Mouse (Mus musculus) heart, adult 11 months (tissue): Measurements from ENCODE around the gene Nkapd1.
"Not testable (repeated sequence)": the region's sequence is repeated elsewhere in the genome, so short reads cannot be mapped to it uniquely, and the experiment has no call there.

Source experiments
- DNase-seq: peaks from one replicate; pipeline ENCODE4 v3.0.0; 2022

Gene Nkapd1

GRCm38 (mm10) chr9:50616766-50617603, at the start of gene Nkapd1, which contains the start of gene Pih1d2:
Gene Nkapd1, minus strand, starts transcription at chr9:50617464.
Gene Pih1d2, plus strand, starts transcription at chr9:50617321.
- DNase-seq, result peak; percentile 99

DNA sequence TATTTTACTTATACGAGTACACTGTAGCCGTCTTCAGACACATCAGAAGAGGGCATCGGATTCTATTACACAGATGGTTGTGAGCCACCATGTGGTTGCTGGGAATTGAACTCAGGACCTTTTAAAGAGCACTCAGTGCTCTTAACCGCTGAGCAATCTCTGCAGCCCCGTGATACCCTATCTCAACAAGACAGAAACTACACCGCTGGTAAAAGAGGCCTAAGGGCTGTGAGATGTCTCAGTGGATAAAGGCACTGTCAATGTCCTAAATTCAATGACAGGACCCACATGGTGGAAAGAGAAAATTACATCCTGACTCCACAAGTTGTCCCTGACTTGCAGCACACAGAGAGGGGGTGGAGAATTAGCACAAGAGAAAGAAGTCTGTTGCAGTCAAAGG, 49.2 kb upstream of the Nkapd1 start:
- peak; percentile 69 for DNase-seq

DNA sequence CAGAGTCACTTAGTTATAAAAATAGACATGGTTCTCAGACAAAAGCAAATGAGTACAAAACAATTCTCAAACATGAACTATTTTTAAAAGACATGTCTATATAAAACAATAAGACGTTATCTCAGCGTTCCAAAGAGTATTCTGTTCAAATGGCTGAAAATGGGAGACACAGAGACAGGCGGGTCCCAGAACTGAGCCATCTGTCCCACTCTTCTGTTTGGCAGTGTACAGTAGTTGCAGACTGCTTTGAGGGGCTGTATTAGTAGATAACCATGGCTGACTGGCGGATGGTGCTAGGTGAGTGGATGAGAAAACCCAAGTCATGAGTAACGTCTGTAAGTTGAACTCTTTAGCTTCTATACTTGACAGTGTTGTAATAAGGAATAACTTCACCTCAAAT, 47.6 kb upstream of the Nkapd1 start:
- peak; percentile 75 for DNase-seq

DNA sequence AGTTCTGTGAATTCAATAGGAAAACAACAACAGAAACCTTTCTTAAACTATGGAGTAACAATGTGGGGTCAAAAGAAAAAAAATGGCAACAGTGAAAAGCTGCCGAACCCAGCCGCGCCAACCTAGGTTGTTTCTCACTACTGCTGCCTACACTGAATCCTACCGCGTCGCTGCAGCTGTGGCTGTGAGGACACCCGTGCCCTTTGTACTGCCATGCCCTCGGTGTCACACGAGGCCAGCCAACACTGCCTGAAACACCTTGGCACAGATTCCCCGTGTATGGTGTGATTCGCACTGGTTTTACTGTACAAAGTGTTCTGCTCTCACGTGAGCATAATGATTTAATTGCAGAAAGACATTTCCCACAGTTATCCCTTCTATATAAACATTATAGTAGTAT, 43.2 kb upstream of the Nkapd1 start:
- peak; percentile 94 for DNase-seq

DNA sequence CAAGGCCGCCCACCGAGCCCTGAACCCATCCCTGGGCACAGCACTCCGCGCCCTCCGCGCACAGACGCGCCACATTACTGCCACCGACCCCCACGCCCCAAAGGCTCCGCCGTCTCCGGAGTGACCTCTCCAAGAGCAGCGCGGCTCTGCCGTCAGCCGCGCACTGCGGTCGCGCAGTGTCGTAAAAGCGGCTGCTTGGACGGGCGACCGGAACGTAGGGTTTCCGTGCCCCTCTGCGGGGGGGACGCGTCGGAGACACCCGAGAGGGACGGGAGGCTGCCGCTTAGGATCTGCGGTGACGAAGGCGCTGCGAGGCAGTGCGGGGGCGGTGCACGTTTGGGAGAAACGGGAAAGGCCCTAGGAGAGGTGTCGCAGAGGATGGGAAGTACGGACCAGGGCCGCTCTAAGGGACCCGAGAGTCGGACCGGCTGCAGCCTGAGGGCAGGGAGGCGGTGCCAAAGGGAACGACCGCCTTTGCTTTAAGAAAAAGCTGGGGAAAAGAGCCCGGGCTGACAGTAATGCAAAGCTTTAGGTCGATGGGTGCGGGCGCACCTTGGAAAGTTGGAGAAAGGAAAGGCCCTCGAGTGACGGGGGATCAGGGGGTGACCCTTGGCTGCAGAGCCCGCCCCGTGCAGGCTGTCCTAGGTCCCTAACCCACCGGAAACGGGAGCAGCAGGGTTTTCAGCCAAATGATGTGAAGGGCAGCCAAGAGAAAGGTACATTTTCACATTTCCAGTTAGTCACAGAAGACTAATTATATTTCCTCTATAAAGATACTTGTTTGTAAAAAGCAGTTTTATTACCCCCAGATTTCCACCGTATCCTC, 42.3 kb upstream of the Nkapd1 start, which contains the start of gene Dlat:
Gene Dlat (minus strand): TSS at position 389 of the 826 bp plus-strand sequence.
- peak; percentile 99 for DNase-seq

DNA sequence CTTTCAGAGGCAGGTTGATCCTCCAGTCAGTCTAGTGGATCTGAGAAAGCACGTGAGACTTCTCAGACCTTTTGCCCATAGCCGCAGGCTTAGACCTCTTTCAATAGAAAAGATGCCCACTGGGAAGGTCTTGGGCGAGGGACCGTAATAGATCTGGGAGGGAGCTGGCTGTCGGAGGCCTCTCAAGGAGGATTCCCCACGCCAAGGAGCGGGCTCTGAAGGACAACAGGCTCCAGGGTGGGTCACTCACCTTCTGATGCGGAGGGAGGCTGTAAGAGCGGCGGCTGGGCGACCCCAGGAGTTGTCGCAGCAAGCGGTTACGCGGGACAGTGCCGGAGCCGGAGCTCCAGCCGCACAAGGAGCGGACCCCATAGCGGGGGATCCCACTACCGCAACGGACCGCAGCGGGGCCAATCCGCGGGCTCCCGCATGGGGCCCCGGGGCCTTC, 41.7 kb upstream of the Nkapd1 start:
- no peak for DNase-seq

DNA sequence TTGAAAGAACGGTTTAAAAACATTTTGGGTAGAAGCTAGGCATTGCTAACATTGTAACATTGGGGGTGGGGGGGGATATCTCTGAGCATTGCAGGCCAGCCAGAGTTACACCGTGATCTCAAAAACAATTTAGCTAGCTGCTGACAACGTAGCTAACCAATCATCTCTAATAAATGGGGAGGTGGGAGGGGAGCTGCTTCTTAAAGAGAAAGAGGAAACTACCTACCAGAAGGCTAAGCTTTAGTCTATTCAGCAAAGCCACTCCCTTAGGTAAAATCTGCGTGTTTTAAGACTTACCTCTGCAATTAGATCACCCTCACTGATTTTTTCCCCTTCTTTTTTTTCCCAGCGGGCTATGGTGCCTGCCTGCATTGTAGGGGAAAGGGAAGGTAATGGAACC, 41.1 kb upstream of the Nkapd1 start:
- DNase-seq, result no peak

DNA sequence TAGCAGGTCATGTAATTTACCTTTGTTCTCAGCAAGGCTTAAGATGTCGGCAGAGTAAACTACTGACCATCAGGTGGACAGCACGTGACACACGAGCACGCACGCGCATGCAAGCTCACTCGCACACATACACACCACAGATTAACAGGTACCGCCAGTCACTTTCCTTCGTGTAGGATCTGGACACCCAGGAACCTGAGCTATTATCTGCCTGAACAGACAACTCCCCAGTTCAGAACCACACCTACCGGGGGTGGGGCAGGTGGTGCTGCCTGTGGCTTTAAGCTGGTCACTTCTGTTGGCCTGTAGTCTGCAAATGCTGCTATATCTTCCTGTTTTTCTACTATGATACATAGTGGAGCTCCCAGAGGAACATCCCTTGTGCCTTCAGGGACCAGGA, 33.2 kb upstream of the Nkapd1 start:
- DNase-seq, result peak; percentile 42

DNA sequence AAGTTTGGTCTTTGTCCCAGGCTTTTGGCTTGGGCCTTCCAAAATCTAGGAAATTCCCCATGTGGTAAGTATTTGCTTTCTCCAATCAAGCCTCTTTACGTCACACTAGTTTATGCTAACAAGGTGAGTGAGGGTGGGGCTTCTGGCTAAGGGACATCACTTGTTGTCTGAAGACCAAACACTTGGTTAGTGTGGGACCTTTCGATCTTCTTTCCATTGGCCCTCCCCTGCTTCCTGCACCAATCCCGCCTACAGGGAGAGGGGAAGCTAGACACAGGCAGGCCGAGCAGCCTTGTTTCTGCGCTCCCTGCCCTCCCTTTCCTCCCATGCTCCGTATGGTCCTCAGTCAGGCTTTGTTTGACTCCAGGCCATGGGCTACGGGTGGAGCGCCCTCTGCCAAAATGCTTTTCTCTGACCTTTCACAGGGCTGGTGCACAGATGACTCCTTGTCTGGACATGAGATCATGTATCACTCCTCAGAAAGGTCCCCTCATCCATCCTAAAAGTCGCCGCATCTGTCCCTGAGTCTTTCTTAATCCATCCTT, 29.6 kb upstream of the Nkapd1 start:
- DNase-seq, result peak; percentile 74

GRCm38 (mm10) chr9:50634270-50634669, 17.0 kb upstream of the Nkapd1 start:
- DNase-seq, result peak; percentile 74

GRCm38 (mm10) chr9:50633059-50633458, 15.8 kb upstream of the Nkapd1 start:
- peak; percentile 18 for DNase-seq

GRCm38 (mm10) chr9:50632016-50632688, 14.9 kb upstream of the Nkapd1 start:
- peak; percentile 70 for DNase-seq

- not testable (repeated sequence) for DNase-seq
These were observed 13.6 kb upstream of the Nkapd1 start for GRCm38 (mm10) chr9:50630903-50631302.

GRCm38 (mm10) chr9:50617794-50618330, 598 bp upstream of the Nkapd1 start:
- peak; percentile 83 for DNase-seq

GRCm38 (mm10) chr9:50616161-50616560, 1.1 kb downstream of the Nkapd1 start:
- DNase-seq, result peak; percentile 73

DNA sequence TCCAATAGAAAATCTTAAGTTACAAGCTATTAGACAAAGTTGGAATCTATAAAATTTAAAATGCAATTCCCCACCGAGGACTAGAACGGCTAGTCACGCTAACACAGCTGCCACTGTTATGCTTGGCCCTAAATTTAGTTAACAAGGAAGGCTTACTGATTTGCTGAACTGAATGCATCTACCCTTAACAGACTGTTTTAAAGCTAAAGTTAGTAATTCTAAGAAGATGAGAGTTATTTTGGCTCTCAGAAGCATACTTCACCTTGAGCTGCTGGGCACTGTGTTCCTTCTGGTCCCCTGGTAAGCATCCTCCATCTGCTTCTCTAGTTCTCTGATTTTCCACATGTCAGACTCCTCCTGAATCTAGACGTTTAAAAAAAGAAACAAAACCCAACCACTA, 5.1 kb downstream of the Nkapd1 start:
- peak; percentile 7 for DNase-seq

GRCm38 (mm10) chr9:50604338-50604737, 12.9 kb downstream of the Nkapd1 start:
- no peak for DNase-seq

- DNase-seq, result no peak
These were observed 13.3 kb downstream of the Nkapd1 start for GRCm38 (mm10) chr9:50603998-50604324.

GRCm38 (mm10) chr9:50603189-50603997, 13.9 kb downstream of the Nkapd1 start, which contains the start of the genes Sdhd and Timm8b:
Gene Sdhd, minus strand, starts transcription at chr9:50603812.
Gene Timm8b, plus strand, starts transcription at chr9:50603910.
- peak; percentile 99 for DNase-seq

DNA sequence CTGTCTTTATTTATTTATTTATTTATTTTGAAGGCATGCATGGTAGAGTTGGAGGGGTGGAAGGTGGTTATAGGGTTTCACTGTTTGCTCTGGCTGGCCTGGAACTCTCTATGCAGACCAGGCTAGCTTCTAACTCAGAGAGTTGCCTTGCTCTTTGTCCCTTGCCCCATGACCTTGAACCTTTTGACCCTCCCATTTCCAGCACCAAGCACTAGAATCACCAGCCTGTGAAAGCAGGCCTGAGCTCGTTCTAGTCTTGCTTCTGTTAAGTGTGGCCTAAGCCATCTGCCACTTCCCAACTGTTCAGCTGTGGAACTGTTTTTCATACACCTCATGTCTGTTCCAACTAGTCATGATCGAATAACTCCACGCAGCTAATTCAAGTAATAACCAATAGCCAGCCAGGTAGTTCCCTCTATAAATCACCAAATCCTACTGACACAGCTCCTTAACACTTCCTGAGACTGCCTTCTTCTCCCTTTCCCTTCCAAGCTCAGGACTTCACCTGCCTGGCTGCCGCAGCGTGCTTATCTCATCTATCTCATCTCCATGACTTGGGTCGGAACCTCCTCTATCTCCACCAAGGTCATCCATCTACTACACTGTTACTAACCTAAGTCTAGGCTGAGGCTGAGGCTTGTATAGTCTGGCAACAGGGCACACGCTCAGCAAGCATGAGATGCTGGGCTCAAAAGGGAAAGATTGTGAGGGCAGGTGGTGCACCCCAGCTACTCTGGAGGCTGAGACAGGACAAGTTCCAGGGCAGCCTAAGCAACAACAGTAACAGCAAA, 15.0 kb downstream of the Nkapd1 start:
- DNase-seq, result peak; percentile 87

DNA sequence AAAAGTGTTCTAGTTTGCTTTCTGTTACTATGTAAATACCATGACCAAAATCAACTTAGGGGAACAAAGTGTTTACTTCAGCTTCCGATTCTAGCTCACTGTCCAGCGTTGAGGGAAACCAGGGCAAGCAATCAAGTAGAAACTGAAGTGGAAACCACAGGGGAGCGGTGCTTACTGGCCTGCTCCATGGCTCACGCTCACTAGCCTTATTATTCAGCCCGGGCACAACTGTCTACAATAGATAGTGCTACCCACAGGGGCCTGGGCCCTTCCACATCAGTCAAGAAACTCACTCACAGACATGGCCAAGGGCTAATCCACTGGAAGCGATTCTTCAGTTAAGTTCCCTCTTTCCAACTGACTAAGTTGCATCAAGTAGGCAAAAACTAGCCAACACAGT, 15.7 kb downstream of the Nkapd1 start:
- peak; percentile 85 for DNase-seq
